Mouse (Mus musculus) layer of hippocampus, adult 8-10 months (tissue): ENCODE measurements around the gene Mesp1. TPM values are rescaled to one million over a fixed set of nuclear protein-coding genes. Genes with fewer than 3 reads are reported as not detected.

Experiments used
- DNase-seq, 2 experiments: peaks; one replicate each; pipeline ENCODE4 v3.0.0; 2022; ENCODE audit warnings: low spot score in 2 of 2
- total RNA-seq, 4 experiments: library from RNA; stranded (reverse); gene quantifications; 2 replicates each; pipeline ENCODE4 v1.2.4; 2022

Mesp1 gene
- not detected for total RNA-seq

- no peak for DNase-seq
These were observed at the start of gene Mesp1 for GRCm38 (mm10) chr7:79793688-79794087. Gene Mesp1, minus strand, starts transcription at chr7:79793788.

GRCm38 (mm10) chr7:79842163-79842562, 48.6 kb upstream of the Mesp1 start:
- DNase-seq: no peak

- DNase-seq: no peak
These were observed 43.7 kb upstream of the Mesp1 start for GRCm38 (mm10) chr7:79837247-79837646.

- no peak for DNase-seq
These were observed 41.6 kb upstream of the Mesp1 start for GRCm38 (mm10) chr7:79835196-79835595.

GRCm38 (mm10) chr7:79832980-79833379, 39.4 kb upstream of the Mesp1 start:
- DNase-seq: no peak

GRCm38 (mm10) chr7:79831585-79831984, 38.0 kb upstream of the Mesp1 start:
- no peak for DNase-seq

- DNase-seq: no peak
These were observed 37.6 kb upstream of the Mesp1 start for GRCm38 (mm10) chr7:79831145-79831544.

GRCm38 (mm10) chr7:79828341-79828740, 34.8 kb upstream of the Mesp1 start:
- DNase-seq: no peak

- DNase-seq: no peak
These were observed 28.6 kb upstream of the Mesp1 start for GRCm38 (mm10) chr7:79822092-79822695.

GRCm38 (mm10) chr7:79819996-79820395, 26.4 kb upstream of the Mesp1 start:
- no peak for DNase-seq

- DNase-seq: no peak
These were observed 25.9 kb upstream of the Mesp1 start for GRCm38 (mm10) chr7:79819515-79819914.

- DNase-seq: no peak
These were observed 24.7 kb upstream of the Mesp1 start for GRCm38 (mm10) chr7:79818321-79818720.

GRCm38 (mm10) chr7:79813409-79813808, 19.8 kb upstream of the Mesp1 start:
- no peak for DNase-seq

- peak in 1 of 2 experiments; percentile 59 for DNase-seq
These were observed 17.3 kb upstream of the Mesp1 start, which contains the start of gene Mesp2 for GRCm38 (mm10) chr7:79810611-79811506. Gene Mesp2, plus strand, starts transcription at chr7:79810727.

- no peak for DNase-seq
These were observed 15.0 kb upstream of the Mesp1 start for GRCm38 (mm10) chr7:79808561-79808960.

GRCm38 (mm10) chr7:79803887-79804286, 10.3 kb upstream of the Mesp1 start:
- no peak for DNase-seq

GRCm38 (mm10) chr7:79802037-79802436, 8.4 kb upstream of the Mesp1 start:
- DNase-seq: no peak

- no peak for DNase-seq
These were observed 7.8 kb upstream of the Mesp1 start for GRCm38 (mm10) chr7:79801391-79801790.

GRCm38 (mm10) chr7:79800336-79800735, 6.7 kb upstream of the Mesp1 start:
- DNase-seq: no peak

GRCm38 (mm10) chr7:79799506-79799905, 5.9 kb upstream of the Mesp1 start:
- no peak for DNase-seq

GRCm38 (mm10) chr7:79799048-79799447, 5.5 kb upstream of the Mesp1 start:
- DNase-seq: peak; percentile 42 to 90

GRCm38 (mm10) chr7:79798606-79799005, 5.0 kb upstream of the Mesp1 start:
- no peak for DNase-seq
